Mouse (Mus musculus): ENCODE results near the gene Gabpb2.

DNA sequence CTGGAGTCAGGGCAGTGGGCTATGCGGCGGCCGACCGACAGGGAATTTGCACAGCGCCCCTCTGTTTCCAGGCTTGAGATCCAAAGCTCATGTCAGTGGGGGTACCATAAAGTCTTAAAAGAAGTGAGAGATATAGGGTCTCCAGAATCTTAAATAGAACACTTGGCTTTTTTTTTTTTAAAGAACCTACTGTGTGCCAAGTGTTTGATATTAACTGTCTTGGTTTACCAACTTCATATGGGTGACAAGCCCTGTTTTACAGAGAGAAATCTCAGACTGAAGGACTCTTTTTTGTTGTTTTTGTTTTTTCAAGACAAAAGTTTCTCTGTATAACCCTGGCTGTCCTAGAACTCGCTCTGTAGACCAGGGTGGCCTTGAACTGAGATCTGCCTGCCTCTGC is 76.9 kb downstream of the Gabpb2 start:
- TF ChIP-seq MAX (IDR thresholded peaks at IDR 0.05; ENCODE audit: low read length): no peak
- no peak for TF ChIP-seq GABPA (IDR thresholded peaks at IDR 0.05; ENCODE audit: low read depth, low read length)
